Mouse (Mus musculus) megakaryocyte progenitor cell, adult 5-6 weeks (primary cell): ENCODE data around the gene Gm16253. TPM values are rescaled to one million over a fixed set of nuclear protein-coding genes. Genes with fewer than 3 reads are reported as not detected.
A peak's percentile ranks its signal among the peaks of the same experiment; 100 is the strongest.
"Not testable (repeated sequence)": the region's sequence is repeated elsewhere in the genome, so short reads cannot be mapped to it uniquely, and the experiment has no call there.

Experiments used
- ATAC-seq: replicated peaks from 2 replicates; pipeline ENCODE4 v1.8.0; 2016; ENCODE audit warnings: mild to moderate bottlenecking, moderate TSS enrichment, inconsistent platforms; ENCODE audit not compliant: poor library complexity
- total RNA-seq, 2 experiments: library from RNA; stranded (forward) in 1 of 2; stranded (reverse) in 1 of 2; fragments of 157-497, 149-512 nt in 1 of 2; fragments of 200-1000 nt in 1 of 2; gene quantifications; 2 replicates each; pipeline versions ENCODE4 v1.2.3 to v1.2.4; 2015 to 2017

The Gm16253 gene
- total RNA-seq, 2 experiments from 2014 or later, result not detected

GRCm38 (mm10) chr3:96597435-96597891, 20.7 kb downstream of the Gm16253 start:
- no peak for ATAC-seq

DNA sequence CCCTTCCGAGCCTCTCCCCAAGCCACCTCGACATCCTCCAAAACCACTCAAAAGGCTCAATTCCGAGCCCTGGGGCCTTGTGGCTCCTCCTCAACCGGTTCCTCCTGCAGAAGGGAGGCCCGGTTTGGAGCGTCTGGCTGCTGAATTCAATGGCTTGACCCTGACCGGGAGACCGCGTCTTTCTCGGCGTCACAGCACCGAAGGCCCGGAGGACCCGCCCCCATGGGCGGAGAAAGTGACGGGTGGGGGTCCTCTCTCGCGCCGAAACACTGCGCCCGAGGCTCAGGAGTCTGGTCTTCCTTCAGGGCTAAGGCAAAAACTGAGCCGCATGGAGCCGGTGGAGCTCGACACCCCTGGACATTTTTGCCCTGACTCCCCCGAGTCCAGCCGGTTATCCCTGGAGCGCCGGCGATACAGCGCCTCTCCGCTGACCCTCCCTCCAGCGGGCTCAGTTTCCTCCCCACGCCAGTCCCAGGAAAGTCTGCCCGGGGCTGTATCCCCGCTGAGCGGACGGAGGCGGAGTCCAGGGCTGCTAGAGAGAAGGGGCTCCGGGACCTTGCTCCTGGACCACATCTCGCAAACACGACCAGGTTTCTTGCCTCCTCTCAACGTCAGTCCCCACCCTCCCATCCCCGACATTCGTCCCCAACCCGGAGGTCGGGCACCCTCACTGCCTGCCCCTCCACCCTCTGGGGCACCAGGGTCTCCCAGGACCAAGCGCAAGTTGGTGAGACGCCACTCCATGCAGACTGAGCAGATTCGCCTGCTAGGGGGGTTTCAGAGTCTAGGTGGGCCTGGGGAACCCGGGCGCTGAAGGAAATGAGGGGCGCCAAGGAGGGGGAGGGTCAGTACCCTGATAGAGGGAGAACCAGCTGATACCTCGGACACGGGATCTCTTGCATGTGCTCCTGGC, 21.6 kb downstream of the Gm16253 start:
- ATAC-seq, result no peak

- ATAC-seq, result no peak
Observed at GRCm38 (mm10) chr3:96599069-96599393, 22.2 kb downstream of the Gm16253 start.

GRCm38 (mm10) chr3:96599411-96599810, 22.6 kb downstream of the Gm16253 start:
- ATAC-seq, result no peak

DNA sequence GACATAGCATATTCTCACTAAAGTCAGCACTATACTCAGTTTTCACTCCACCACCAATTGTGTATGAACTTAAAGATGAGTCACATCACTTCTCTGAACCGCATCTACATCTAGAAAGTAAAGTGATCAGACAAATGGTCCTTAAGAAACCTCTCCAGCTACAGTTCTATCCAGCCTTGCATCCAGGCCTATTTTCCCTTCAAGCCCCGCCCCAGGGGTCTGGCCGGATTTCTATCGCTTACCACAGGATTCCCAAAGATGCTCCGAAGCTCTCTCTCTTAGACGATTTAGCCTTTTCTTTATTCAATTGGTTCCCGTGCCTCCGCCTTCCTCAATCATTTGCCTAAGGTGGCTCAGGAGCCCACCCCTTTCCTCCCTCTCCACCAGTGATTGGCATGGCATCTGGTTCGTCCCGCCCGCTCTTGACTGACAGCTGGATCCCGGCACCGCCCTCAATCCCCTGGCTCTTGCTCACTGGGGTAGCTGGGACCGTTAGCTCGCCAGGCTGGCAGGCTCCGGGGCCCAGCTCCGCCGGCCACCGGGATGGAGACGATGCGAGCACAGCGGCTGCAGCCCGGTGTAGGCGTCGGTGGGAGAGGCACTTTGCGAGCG, 24.0 kb downstream of the Gm16253 start, which contains the start of gene Lix1l:
Lix1l (plus strand) TSS at position 511 of the 612 bp plus-strand sequence.
- peak; percentile 97 for ATAC-seq

GRCm38 (mm10) chr3:96601251-96601787, 24.5 kb downstream of the Gm16253 start:
- no peak for ATAC-seq

DNA sequence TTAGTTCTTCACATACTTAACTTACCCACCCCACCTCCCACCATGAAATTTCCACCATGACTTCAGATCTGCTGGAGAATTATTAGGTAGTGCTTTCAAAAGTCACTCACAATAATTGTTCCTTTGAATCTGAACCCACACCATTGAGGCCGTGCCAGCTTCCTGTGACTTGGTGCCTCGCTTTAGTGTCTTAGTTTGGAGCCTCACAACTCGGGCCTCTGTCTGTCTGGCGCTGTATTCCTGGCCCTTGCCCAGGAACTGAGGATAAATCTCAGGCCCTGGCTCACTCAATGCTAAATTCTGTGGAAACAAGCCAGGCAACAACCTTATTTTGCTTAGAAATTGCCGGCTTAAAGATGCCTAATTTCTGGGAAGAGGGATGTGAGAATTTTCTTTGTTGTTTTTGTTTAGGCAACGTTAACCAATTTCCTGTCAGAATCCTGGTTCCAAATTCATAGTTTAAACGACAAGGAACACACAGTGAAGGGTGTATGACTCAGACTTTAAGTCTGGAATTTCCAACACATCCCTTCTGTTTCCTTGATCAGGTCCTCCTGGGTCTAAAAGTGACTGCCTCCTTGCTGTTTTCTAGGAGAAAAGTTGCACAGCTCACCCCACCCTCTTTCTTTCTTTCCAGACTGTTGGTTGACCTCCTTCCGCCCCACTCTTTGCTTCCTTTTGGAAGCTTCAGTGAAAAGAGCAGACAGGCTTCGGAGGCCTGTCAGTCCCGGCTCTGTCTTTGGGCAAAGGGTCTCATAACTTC, 25.3 kb downstream of the Gm16253 start:
- ATAC-seq, result no peak

GRCm38 (mm10) chr3:96602704-96603084, 25.9 kb downstream of the Gm16253 start:
- ATAC-seq, result no peak

GRCm38 (mm10) chr3:96603311-96603710, 26.5 kb downstream of the Gm16253 start:
- no peak for ATAC-seq

DNA sequence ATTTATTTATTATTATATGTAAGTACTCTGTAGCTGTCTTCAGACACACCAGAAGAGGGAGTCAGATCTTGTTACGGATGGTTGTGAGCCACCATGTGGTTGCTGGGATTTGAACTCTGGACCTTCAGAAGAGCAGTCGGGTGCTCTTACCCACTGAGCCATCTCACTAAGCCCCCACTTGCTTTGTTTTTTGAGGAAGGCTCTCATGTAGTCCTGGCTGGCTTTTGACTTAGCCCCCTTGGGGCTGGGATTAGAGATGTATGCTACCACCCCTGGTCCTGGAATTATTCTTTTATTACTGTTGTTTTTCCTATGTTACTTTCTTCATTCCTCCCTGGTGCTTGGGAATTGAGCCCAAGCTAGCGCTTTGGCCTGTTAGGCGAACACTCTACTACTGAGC, 29.2 kb downstream of the Gm16253 start:
- not testable (repeated sequence) for ATAC-seq

DNA sequence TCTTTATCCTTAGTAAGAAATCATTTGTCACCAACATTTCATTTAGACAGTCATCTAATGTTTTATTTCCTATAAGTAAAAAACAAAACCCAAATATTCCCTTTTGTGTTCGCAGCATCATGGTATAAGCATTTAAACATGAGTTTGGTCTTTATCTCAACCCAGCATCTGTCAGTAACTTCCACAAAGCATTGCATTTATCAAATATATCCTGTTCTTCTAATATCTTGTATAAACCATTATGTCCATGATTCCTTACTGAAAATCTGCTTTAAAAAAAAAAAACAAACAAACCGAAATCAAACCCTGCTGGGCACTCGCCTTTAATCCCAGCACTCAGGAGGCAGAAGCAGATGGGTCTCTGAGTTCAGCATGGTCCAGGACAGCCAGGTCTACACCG, 29.8 kb downstream of the Gm16253 start:
- no peak for ATAC-seq

- ATAC-seq, result no peak
Observed at GRCm38 (mm10) chr3:96617941-96618340, 41.2 kb downstream of the Gm16253 start.

- ATAC-seq, result no peak
Observed at GRCm38 (mm10) chr3:96623201-96623600, 46.4 kb downstream of the Gm16253 start.

DNA sequence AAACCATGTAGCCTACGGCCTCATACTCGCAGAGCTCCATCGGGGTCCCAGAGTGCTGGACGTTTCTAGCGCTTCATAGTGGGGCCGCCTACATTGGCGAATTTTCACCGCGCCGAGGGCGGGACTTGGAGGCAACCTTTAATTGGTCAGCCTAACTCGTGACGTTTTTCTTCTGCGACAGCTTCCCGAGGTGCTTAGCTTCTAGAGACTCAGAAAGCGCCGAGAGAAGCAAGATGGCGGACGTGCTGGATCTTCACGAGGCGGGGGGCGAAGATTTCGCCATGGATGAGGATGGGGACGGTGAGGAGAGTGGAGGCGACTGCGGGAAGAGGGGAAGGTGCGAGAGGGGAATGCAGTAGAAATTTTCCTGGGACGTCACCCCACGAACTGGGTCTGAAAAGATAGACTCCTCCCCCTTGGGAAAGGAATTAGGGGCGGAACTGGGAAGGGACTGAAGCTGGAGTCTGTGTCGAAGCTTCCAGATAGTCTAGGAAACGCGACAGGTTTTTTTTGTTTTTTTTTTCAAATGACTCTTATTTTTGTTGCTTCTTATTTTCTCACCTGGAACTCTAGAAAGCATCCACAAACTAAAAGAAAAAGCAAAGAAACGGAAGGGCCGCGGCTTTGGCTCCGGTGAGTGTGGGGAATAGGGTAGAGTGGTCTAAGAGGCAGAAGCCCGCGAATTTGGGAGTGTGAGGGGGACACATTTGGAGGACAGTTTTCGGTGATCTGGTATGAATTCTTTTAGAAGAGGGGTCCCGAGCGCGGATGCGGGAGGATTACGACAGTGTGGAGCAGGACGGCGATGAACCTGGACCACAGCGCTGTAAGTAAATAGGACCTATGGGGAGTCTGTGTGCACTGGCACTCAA, 53.2 kb downstream of the Gm16253 start, which contains the start of gene Rbm8a:
Rbm8a (plus strand) TSS at position 205 of the 872 bp plus-strand sequence.
- peak; percentile 97 for ATAC-seq

Other genes starting within 250 kb of the Gm16253 start
- not detected in 2 replicates for gene BC107364, start 124.7 kb upstream of the Gm16253 start, total RNA-seq (2015)
- gene BC107364, start 124.7 kb upstream of the Gm16253 start, total RNA-seq (2017), result not detected in 2 replicates
- gene Hfe2, start 51.8 kb upstream of the Gm16253 start, total RNA-seq (2015), result not detected in 2 replicates
- not detected in 2 replicates for gene Hfe2, start 51.8 kb upstream of the Gm16253 start, total RNA-seq (2017)
- 103 and 139 TPM in 2 replicates for gene Txnip, start 19.0 kb upstream of the Gm16253 start, total RNA-seq (2015)
- gene Txnip, start 19.0 kb upstream of the Gm16253 start, total RNA-seq (2017), result 94.6 and 128 TPM in 2 replicates
- gene Polr3gl, start 17.2 kb downstream of the Gm16253 start, total RNA-seq (2015), result 27.0 and 30.4 TPM in 2 replicates
- gene Polr3gl, start 17.2 kb downstream of the Gm16253 start, total RNA-seq (2017), result 50.7 and 59.5 TPM in 2 replicates
- not detected in 2 replicates for gene Ankrd34a, start 19.7 kb downstream of the Gm16253 start, total RNA-seq (2015)
- not detected in 2 replicates for gene Ankrd34a, start 19.7 kb downstream of the Gm16253 start, total RNA-seq (2017)
- 0.89 and 3.0 TPM in 2 replicates for gene Lix1l, start 24.2 kb downstream of the Gm16253 start, total RNA-seq (2015)
- gene Lix1l, start 24.2 kb downstream of the Gm16253 start, total RNA-seq (2017), result 0.83 and 2.3 TPM in 2 replicates
- gene Rbm8a, start 52.9 kb downstream of the Gm16253 start, total RNA-seq (2015), result 116 and 119 TPM in 2 replicates
- gene Rbm8a, start 52.9 kb downstream of the Gm16253 start, total RNA-seq (2017), result 58.2 and 64.5 TPM in 2 replicates
- 26.4 and 30.8 TPM in 2 replicates for gene Pex11b, start 58.4 kb downstream of the Gm16253 start, total RNA-seq (2015)
- gene Pex11b, start 58.4 kb downstream of the Gm16253 start, total RNA-seq (2017), result 17.5 and 18.9 TPM in 2 replicates
- 0.10 TPM in 1 of 2 replicates, not detected in the other for gene Gm42957, start 58.5 kb downstream of the Gm16253 start, total RNA-seq (2015)
- gene Gm42957, start 58.5 kb downstream of the Gm16253 start, total RNA-seq (2017), result not detected in 2 replicates
- 0.79 and 1.2 TPM in 2 replicates for gene Itga10, start 68.6 kb downstream of the Gm16253 start, total RNA-seq (2015)
- gene Itga10, start 68.6 kb downstream of the Gm16253 start, total RNA-seq (2017), result 0.07 TPM in 1 of 2 replicates, not detected in the other
- not detected in 2 replicates for gene Ankrd35, start 93.1 kb downstream of the Gm16253 start, total RNA-seq (2015)
- not detected in 2 replicates for gene Ankrd35, start 93.1 kb downstream of the Gm16253 start, total RNA-seq (2017)
- gene Pias3, start 119.4 kb downstream of the Gm16253 start, total RNA-seq (2015), result 4.0 and 8.1 TPM in 2 replicates
- gene Pias3, start 119.4 kb downstream of the Gm16253 start, total RNA-seq (2017), result 2.6 and 6.7 TPM in 2 replicates
- gene Nudt17, start 131.6 kb downstream of the Gm16253 start, total RNA-seq (2015), result 0.59 TPM in 1 of 2 replicates, not detected in the other
- gene Nudt17, start 131.6 kb downstream of the Gm16253 start, total RNA-seq (2017), result not detected in 2 replicates
- gene Polr3c, start 150.6 kb downstream of the Gm16253 start, total RNA-seq (2015), result 31.2 and 35.2 TPM in 2 replicates
- gene Polr3c, start 150.6 kb downstream of the Gm16253 start, total RNA-seq (2017), result 19.8 and 27.7 TPM in 2 replicates
- 71.4 and 76.5 TPM in 2 replicates for gene Rnf115, start 150.7 kb downstream of the Gm16253 start, total RNA-seq (2015)
- gene Rnf115, start 150.7 kb downstream of the Gm16253 start, total RNA-seq (2017), result 70.7 and 81.6 TPM in 2 replicates